Mouse (Mus musculus): ENCODE data around the gene Tatdn3. TPM values are rescaled to one million over a fixed set of nuclear protein-coding genes. Genes with fewer than 3 reads are reported as not detected.

The Tatdn3 gene
- polyA plus RNA-seq, 2 experiments, result 15.7 to 27.8 TPM

DNA sequence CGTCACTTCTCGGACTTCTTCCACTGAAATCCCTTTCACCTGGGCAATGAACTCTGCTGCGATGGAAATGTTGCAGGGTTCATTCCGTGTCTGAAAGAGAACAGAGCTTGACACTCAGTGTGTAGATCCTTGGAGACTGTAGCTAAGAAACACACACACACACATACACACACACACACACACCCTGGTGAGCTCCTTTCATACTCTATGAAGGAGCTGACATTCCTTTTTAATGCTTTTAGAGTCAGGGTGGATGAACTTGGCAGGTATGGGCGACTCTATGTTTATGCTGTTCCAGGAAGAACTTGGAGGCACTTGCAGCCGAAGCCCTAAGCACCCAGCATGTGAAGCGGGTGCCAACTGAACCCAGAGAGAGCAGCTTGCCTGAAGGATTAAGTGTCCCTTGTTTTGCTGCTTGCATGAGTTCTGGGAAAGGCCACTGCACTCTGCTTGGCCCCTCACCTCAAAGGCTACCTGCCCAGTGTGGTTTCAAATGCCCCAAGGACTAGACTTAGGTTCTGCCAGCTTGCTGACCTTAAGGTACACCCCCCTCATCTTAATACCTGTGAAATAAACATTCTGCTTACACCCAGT lies 16.4 kb downstream of the Tatdn3 start:
- no peaks in the 10 kb centered on the region for H3K4me1 ChIP-seq (ENCODE audit: control insufficient read depth, insufficient read depth, low read length)
- no peak overlapping the region for H3K4me3 ChIP-seq (replicated peaks; ENCODE audit: low read length)
- no peak for TF ChIP-seq POLR2A (IDR thresholded peaks at IDR 0.05; ENCODE audit: borderline replicate concordance, extremely low read depth, insufficient read depth, insufficient read length)
- H3K9me3 ChIP-seq (ENCODE audit: control insufficient read depth, low read length), result no peaks in the 10 kb centered on the region
- ATAC-seq (ENCODE audit: low FRiP score, low read depth), result no peak
- H3K27me3 ChIP-seq (ENCODE audit: control insufficient read depth, insufficient read depth, low read length), result no peaks in the 10 kb centered on the region
- H3K36me3 ChIP-seq (ENCODE audit: control insufficient read depth, insufficient read depth, low read length), result no peaks in the 10 kb centered on the region
- H3K4me2 ChIP-seq (replicated peaks; ENCODE audit: low read depth, low read length, severe bottlenecking), result no peak overlapping the region
- 75% methylated on average over 7 of the region's 7 CpGs for WGBS
- DNase-seq (ENCODE audit: low spot score), result no peak
- H3K9ac ChIP-seq (ENCODE audit: low read depth, low read length, severe bottlenecking), result no peak overlapping the region
- no peak overlapping the region for H3K27ac ChIP-seq (replicated peaks; ENCODE audit: low read depth, low read length)

DNA sequence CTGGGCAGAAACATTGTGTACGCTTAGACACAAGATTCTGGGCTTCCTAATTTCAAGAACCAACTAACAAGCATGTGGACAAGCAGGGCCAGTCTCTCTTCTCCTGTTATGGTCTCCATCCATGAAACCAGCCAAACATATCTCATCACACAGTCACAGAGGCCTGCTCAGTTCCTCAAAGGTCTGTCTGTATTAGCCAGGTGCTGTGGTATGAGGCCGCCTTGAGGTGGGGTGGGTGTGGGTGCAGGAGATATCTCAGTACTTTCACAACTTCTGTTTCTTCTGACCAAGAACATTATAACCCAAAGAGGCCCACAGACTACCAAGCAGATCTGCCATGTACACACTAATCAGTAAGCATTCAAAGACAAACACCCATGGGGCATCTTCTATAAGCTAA lies 17.5 kb downstream of the Tatdn3 start:
- H3K4me3 ChIP-seq (replicated peaks; ENCODE audit: low read length), result no peak overlapping the region
- H3K4me1 ChIP-seq (ENCODE audit: control insufficient read depth, insufficient read depth, low read length), result no peaks in the 10 kb centered on the region
- TF ChIP-seq POLR2A (IDR thresholded peaks at IDR 0.05; ENCODE audit: borderline replicate concordance, extremely low read depth, insufficient read depth, insufficient read length), result no peak

DNA sequence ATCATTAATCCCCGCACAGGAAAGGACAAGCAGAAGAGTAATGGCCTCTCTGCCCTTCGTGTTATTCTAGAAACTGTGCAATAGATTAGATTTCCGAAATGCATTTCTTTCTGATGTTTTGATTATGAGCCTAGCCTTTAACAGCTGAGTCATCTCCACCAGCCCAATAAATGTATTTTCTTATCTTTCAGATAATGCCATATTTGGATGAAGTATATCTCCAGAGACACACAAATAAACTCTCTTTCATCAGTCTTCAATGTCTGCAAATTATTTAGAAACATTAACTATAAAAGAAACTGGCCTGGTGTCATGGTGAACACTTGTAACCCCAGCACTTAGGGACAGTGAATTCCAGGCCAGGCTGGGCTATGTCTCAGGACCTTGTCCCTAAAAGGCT lies 20.0 kb downstream of the Tatdn3 start:
- no peak overlapping the region for H3K4me3 ChIP-seq (replicated peaks; ENCODE audit: low read length)
- ATAC-seq (ENCODE audit: low FRiP score, low read depth), result no peak
- no peak overlapping the region for H3K4me2 ChIP-seq (replicated peaks; ENCODE audit: low read depth, low read length, severe bottlenecking)
- no peaks in the 10 kb centered on the region for H3K9me3 ChIP-seq (ENCODE audit: control insufficient read depth, low read length)
- DNase-seq (ENCODE audit: low spot score), result no peak
- no peaks in the 10 kb centered on the region for H3K27me3 ChIP-seq (ENCODE audit: control insufficient read depth, insufficient read depth, low read length)
- H3K9ac ChIP-seq (ENCODE audit: low read depth, low read length, severe bottlenecking), result no peak overlapping the region
- 81% methylated on average over 3 of the region's 3 CpGs for WGBS
- H3K36me3 ChIP-seq (ENCODE audit: control insufficient read depth, insufficient read depth, low read length), result no peaks in the 10 kb centered on the region
- H3K4me1 ChIP-seq (ENCODE audit: control insufficient read depth, insufficient read depth, low read length), result no peaks in the 10 kb centered on the region
- no peak overlapping the region for H3K27ac ChIP-seq (replicated peaks; ENCODE audit: low read depth, low read length)
- no peak for TF ChIP-seq POLR2A (IDR thresholded peaks at IDR 0.05; ENCODE audit: borderline replicate concordance, extremely low read depth, insufficient read depth, insufficient read length)

More for the DNA sequence above, 17.5 kb downstream of the Tatdn3 start:
- Histone ChIP-seq H3K27ac (replicated peaks; ENCODE audit: low read depth, low read length) (no peak overlapping the region), H3K9ac (ENCODE audit: low read depth, low read length, severe bottlenecking) (no peak overlapping the region), H3K27me3 (ENCODE audit: control insufficient read depth, insufficient read depth, low read length) (no peaks in the 10 kb centered on the region), H3K36me3 (ENCODE audit: control insufficient read depth, insufficient read depth, low read length) (no peaks in the 10 kb centered on the region), H3K4me2 (replicated peaks; ENCODE audit: low read depth, low read length, severe bottlenecking) (no peak overlapping the region), H3K9me3 (ENCODE audit: control insufficient read depth, low read length) (no peaks in the 10 kb centered on the region)
- WGBS, result 97% methylated on average over 2 of the region's 2 CpGs
- ATAC-seq (ENCODE audit: low FRiP score, low read depth) (no peak), DNase-seq (ENCODE audit: low spot score) (no peak)

DNA sequence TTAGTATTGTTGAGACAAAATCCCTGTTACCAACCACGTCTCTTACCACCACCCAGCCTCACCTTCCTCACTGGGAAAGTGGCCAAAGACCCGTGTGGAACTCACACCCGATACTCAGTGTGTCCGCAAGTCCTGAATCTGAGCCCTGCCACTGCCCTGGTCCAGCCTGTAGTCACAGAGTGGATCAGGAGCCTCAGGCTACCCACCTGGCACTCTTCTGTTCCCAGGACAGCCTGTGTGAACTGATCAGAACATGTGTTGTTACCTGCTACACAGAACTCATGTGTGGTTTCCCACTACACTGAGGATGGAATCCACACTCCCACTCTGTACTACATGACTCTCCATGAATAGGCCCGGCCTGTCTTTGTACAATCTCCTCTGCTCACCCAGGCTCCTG lies 20.6 kb downstream of the Tatdn3 start:
- Histone ChIP-seq H3K9ac (ENCODE audit: low read depth, low read length, severe bottlenecking) (no peak overlapping the region), H3K4me3 (replicated peaks; ENCODE audit: low read length) (no peak overlapping the region), H3K27ac (replicated peaks; ENCODE audit: low read depth, low read length) (no peak overlapping the region), H3K4me2 (replicated peaks; ENCODE audit: low read depth, low read length, severe bottlenecking) (no peak overlapping the region), H3K4me1 (ENCODE audit: control insufficient read depth, insufficient read depth, low read length) (no peaks in the 10 kb centered on the region), H3K36me3 (ENCODE audit: control insufficient read depth, insufficient read depth, low read length) (no peaks in the 10 kb centered on the region), H3K9me3 (ENCODE audit: control insufficient read depth, low read length) (no peaks in the 10 kb centered on the region), H3K27me3 (ENCODE audit: control insufficient read depth, insufficient read depth, low read length) (no peaks in the 10 kb centered on the region)
- WGBS, result 83% methylated on average over 5 of the region's 5 CpGs
- DNase-seq (ENCODE audit: low spot score), result no peak
- ATAC-seq (ENCODE audit: low FRiP score, low read depth), result no peak
- TF ChIP-seq POLR2A (IDR thresholded peaks at IDR 0.05; ENCODE audit: borderline replicate concordance, extremely low read depth, insufficient read depth, insufficient read length), result no peak

DNA sequence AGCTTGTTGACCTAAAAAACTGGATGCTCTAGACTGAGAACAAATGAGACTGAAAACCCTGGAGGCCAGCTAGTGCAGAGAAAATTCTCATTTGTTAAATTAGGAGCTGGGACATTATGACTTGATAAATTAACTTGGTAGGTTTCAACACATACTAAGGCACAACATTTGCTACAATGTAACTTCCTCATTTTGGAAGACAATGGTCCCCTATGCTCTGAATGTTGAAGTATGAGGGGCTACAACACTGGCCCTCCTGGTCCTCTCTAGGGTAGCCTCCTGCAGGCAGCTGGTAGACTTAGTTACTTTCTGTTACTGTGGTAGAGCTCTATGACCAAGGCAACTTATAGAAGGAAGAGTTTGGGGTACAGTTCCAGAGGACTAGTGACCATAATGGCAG lies 21.4 kb downstream of the Tatdn3 start:
- no peak for TF ChIP-seq POLR2A (IDR thresholded peaks at IDR 0.05; ENCODE audit: borderline replicate concordance, extremely low read depth, insufficient read depth, insufficient read length)

DNA sequence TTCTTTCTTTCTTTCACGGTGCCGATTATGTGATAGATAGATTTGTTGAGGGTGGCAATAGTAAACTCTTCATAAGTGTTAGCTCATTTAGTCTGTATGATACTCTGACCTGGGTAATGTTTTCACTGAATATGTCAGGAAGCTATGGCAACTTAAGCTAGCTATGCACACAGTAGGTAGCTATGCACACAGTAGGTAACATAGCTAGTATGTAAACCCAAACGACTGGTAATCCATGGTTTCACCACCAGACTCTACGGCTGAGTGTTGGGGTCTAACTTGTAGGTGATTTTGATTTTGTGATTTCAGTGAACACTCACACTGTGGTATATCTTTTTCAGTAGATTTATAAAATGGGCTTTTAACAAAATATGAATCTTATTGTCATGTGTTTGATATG lies 24.7 kb downstream of the Tatdn3 start:
- H3K9me3 ChIP-seq (ENCODE audit: control insufficient read depth, low read length), result no peaks in the 10 kb centered on the region
- ATAC-seq (ENCODE audit: low FRiP score, low read depth) (no peak), DNase-seq (ENCODE audit: low spot score) (no peak)
- H3K4me1 ChIP-seq (ENCODE audit: control insufficient read depth, insufficient read depth, low read length), result no peaks in the 10 kb centered on the region
- H3K27ac ChIP-seq (replicated peaks; ENCODE audit: low read depth, low read length), result no peak overlapping the region
- no peak for TF ChIP-seq POLR2A (IDR thresholded peaks at IDR 0.05; ENCODE audit: borderline replicate concordance, extremely low read depth, insufficient read depth, insufficient read length)
- no peak overlapping the region for H3K4me3 ChIP-seq (replicated peaks; ENCODE audit: low read length)
- no peak overlapping the region for H3K4me2 ChIP-seq (replicated peaks; ENCODE audit: low read depth, low read length, severe bottlenecking)
- WGBS, result 93% methylated on average over 4 of the region's 4 CpGs
- no peaks in the 10 kb centered on the region for H3K36me3 ChIP-seq (ENCODE audit: control insufficient read depth, insufficient read depth, low read length)
- H3K27me3 ChIP-seq (ENCODE audit: control insufficient read depth, insufficient read depth, low read length), result no peaks in the 10 kb centered on the region
- no peak overlapping the region for H3K9ac ChIP-seq (ENCODE audit: low read depth, low read length, severe bottlenecking)

More for the DNA sequence above, 21.4 kb downstream of the Tatdn3 start:
- no peaks in the 10 kb centered on the region for H3K27me3 ChIP-seq (ENCODE audit: control insufficient read depth, insufficient read depth, low read length)
- H3K9ac ChIP-seq (ENCODE audit: low read depth, low read length, severe bottlenecking), result no peak overlapping the region
- no peak overlapping the region for H3K27ac ChIP-seq (replicated peaks; ENCODE audit: low read depth, low read length)
- ATAC-seq (ENCODE audit: low FRiP score, low read depth) (no peak), DNase-seq (ENCODE audit: low spot score) (no peak)
- H3K4me3 ChIP-seq (replicated peaks; ENCODE audit: low read length), result no peak overlapping the region
- H3K9me3 ChIP-seq (ENCODE audit: control insufficient read depth, low read length), result no peaks in the 10 kb centered on the region
- H3K4me2 ChIP-seq (replicated peaks; ENCODE audit: low read depth, low read length, severe bottlenecking), result no peak overlapping the region
- H3K4me1 ChIP-seq (ENCODE audit: control insufficient read depth, insufficient read depth, low read length), result no peaks in the 10 kb centered on the region
- no peaks in the 10 kb centered on the region for H3K36me3 ChIP-seq (ENCODE audit: control insufficient read depth, insufficient read depth, low read length)

Data from limb, embryonic 14.5 days (tissue).